Mouse (Mus musculus): ENCODE results near the gene 4933407L21Rik. TPM values are rescaled to one million over a fixed set of nuclear protein-coding genes. Genes with fewer than 3 reads are reported as not detected.
A peak's percentile ranks its signal among the peaks of the same experiment; 100 is the strongest.

The 4933407L21Rik gene
- total and polyA plus RNA-seq, 3 experiments: 0.17 to 0.71 (median 0.19) TPM

DNA sequence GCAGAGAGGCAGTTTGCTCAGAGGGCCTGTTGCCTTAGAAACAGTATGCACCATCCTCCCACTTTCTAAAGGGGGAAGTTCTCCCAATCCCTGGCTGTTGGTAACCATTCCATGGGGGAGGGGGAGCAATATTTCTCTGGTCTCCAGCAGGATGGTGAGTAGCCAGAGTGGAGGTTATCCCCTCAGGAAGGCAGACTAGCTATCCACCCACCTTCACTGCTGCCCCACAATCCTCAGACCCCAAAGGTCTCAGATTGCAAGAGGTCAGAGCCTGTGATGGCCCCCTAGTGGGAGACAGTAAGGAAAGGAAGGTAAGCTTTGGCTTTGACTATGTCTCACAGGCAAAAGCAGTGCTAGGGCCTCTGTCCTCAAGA lies 28.9 kb upstream of the 4933407L21Rik start:
- Histone ChIP-seq H3K27me3 (replicated peaks) (no peaks in the 10 kb centered on the region), H3K9ac (ENCODE audit: insufficient read depth, low read depth) (0 out of 2 replicates have a peak overlapping the region, but pooled peaks have one; percentile 5), H3K27ac (ENCODE audit: insufficient read depth, low read depth) (peak overlapping the region; percentile 41; the same call in 1 of the 2 replicates), H3K4me3 (replicated peaks in 1 of 3; ENCODE audit: low read depth in 2 of 3, low read length in 2 of 3, poor library complexity in 1 of 3) (no peak overlapping the region), H3K9me3 (replicated peaks; ENCODE audit: low read length) (no peaks in the 10 kb centered on the region), H3K4me2 (ENCODE audit: insufficient read depth, low read depth, poor library complexity, severe bottlenecking) (peak overlapping the region; percentile 51; the same call in 1 of the 2 replicates), H3K4me1 (ENCODE audit: control insufficient read depth in 1 of 2, insufficient read depth in 2 of 2) (peaks cover 36 to 73% of the 10 kb centered on the region in 2 experiments), H3K36me3 (replicated peaks in 1 of 2; ENCODE audit: control insufficient read depth in 1 of 2, insufficient read depth in 1 of 2, low read length in 1 of 2) (peaks cover 16 to 43% of the 10 kb centered on the region in 2 experiments), H3K79me2 (replicated peaks; ENCODE audit: control insufficient read depth, extremely low read depth, insufficient read depth, poor library complexity, severe bottlenecking) (peaks cover 57% of the 10 kb centered on the region)
- TF ChIP-seq ZNF384 (IDR thresholded peaks at IDR 0.05; ENCODE audit: low read depth, low read length) (no peak), HCFC1 (IDR thresholded peaks at IDR 0.05; ENCODE audit: low read depth, low read length) (no peak), RAD21 (IDR thresholded peaks at IDR 0.05; ENCODE audit: low read depth, low read length) (peak; percentile 9), SMC3 (IDR thresholded peaks at IDR 0.05; ENCODE audit: low read depth, low read length) (peak; percentile 48), CTCF (conservative IDR thresholded peaks at IDR 0.05 in 1 of 2, IDR thresholded peaks at IDR 0.05 in 1 of 2; ENCODE audit: low read depth in 2 of 2, low read length in 2 of 2) (peak; percentile 15 to 65; a peak in 2 of 4 replicates)
- dilution Hi-C loops (cut with MboI; ENCODE audit: extremely low pct_ligation_motif_present, extremely low pct_unique_long_range_greater_than_20kb, low sequenced_read_pairs) (no loop called here), in situ Hi-C loops (cut with MboI; ENCODE audit: low pct_ligation_motif_present, low pct_unique_long_range_greater_than_20kb, low sequenced_read_pairs) (no loop called here)
- peak; percentile 31 for DNase-seq (ENCODE audit: extremely low read depth)

DNA sequence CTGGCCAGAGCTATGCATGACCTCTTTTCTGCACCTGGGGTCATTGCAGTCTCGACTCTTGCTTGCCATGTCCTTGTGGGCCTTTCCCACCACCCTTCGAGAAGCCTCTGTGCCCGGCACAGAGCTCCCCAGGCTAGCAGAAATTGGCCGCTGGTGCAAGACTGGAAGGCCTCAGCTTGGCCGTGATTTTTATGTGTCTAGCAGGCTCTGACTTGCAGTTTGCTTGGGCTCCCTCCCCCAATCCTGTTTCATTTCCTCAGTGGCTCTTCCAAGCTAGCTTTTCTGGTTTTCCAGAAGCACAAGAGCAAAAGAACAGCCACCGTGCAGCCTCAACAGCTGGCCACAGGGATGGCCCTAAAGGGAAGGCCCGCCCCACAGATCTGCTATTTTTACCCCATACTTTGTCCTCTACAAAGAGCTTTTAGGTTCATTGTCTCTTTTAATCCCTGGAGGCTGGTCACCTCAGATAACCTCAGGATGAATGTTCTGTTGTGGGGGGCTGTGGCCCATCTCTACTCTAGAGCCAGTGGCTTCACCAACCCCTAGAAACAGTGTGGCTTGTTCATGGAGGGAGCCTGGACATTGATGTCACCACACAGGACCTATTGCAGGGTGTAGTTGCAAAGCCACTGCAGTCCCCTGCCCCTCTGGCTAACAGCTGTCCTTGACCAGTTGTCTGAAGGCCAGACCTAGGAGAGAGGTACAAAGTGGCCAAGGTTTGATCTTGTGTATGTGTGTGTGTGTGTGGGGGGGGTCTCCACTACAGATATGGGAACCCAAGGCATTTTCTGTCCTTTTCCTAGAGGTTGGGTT lies 27.6 kb upstream of the 4933407L21Rik start:
- H3K27ac ChIP-seq (ENCODE audit: insufficient read depth, low read depth): peak overlapping the region; percentile 31; the same call in 1 of the 2 replicates
- dilution Hi-C loops (cut with MboI; ENCODE audit: extremely low pct_ligation_motif_present, extremely low pct_unique_long_range_greater_than_20kb, low sequenced_read_pairs): no loop called here

DNA sequence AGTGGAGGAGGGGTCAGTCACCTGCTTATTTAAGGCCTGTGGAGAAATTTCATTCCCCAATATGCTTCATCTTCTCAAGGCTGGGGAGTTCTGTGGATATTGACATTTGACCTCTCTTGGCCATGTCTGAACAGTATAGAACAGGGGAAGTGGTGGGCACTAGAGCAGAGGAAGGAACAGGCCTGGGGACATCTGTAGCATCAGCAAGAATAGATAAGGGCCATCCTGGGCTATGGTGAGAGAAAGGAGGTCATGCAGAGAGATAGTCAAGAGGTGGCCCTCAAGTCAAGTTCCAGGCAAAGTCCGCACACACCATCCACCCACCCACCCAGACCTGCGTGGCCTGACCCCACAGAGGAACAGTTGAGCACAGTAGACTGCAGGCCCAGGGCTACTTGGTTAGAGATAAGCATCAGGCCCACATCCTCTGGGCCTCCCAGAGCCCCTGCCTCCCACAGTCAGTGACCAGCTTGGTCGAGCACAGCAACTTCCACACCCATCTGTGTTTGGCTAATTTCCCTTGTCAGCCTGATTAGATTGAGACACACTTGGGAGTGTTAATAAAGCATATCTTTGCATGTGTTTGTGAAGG lies 26.7 kb upstream of the 4933407L21Rik start:
- Histone ChIP-seq H3K4me2 (ENCODE audit: insufficient read depth, low read depth, poor library complexity, severe bottlenecking) (no peak overlapping the region), H3K27ac (ENCODE audit: insufficient read depth, low read depth) (no peak overlapping the region), H3K4me1 (ENCODE audit: control insufficient read depth in 1 of 2, insufficient read depth in 2 of 2) (peaks cover 36 to 73% of the 10 kb centered on the region in 2 experiments), H3K4me3 (replicated peaks in 1 of 3; ENCODE audit: low read depth in 2 of 3, low read length in 2 of 3, poor library complexity in 1 of 3) (no peak overlapping the region), H3K79me2 (replicated peaks; ENCODE audit: control insufficient read depth, extremely low read depth, insufficient read depth, poor library complexity, severe bottlenecking) (peaks cover 48% of the 10 kb centered on the region), H3K36me3 (replicated peaks in 1 of 2; ENCODE audit: control insufficient read depth in 1 of 2, insufficient read depth in 1 of 2, low read length in 1 of 2) (peaks cover 38 to 65% of the 10 kb centered on the region in 2 experiments), H3K9me3 (replicated peaks; ENCODE audit: low read length) (no peaks in the 10 kb centered on the region), H3K9ac (ENCODE audit: insufficient read depth, low read depth) (no peak overlapping the region), H3K27me3 (replicated peaks) (no peaks in the 10 kb centered on the region)
- DNase-seq (ENCODE audit: extremely low read depth): no peak
- in situ Hi-C loops (cut with MboI; ENCODE audit: low pct_ligation_motif_present, low pct_unique_long_range_greater_than_20kb, low sequenced_read_pairs) (no loop called here), dilution Hi-C loops (cut with MboI; ENCODE audit: extremely low pct_ligation_motif_present, extremely low pct_unique_long_range_greater_than_20kb, low sequenced_read_pairs) (no loop called here)
- TF ChIP-seq CHD2 (IDR thresholded peaks at IDR 0.05; ENCODE audit: low read length) (no peak), CHD1 (IDR thresholded peaks at IDR 0.05; ENCODE audit: low read depth, low read length) (no peak), RCOR1 (conservative IDR thresholded peaks at IDR 0.05; ENCODE audit: low read depth, low read length) (no peak), ZMIZ1 (IDR thresholded peaks at IDR 0.05; ENCODE audit: low read depth, low read length) (no peak), MAFK (IDR thresholded peaks at IDR 0.05; ENCODE audit: insufficient replicate concordance, low read length) (no peak), MYC (IDR thresholded peaks at IDR 0.05; ENCODE audit: low read depth, low read length) (no peak), UBTF (IDR thresholded peaks at IDR 0.05; ENCODE audit: low read depth, low read length) (no peak), JUN (IDR thresholded peaks at IDR 0.05; ENCODE audit: insufficient read depth, low read depth, low read length) (no peak)

More for the DNA sequence above, 27.6 kb upstream of the 4933407L21Rik start:
- Histone ChIP-seq H3K79me2 (replicated peaks; ENCODE audit: control insufficient read depth, extremely low read depth, insufficient read depth, poor library complexity, severe bottlenecking) (peaks cover 52% of the 10 kb centered on the region), H3K4me1 (ENCODE audit: control insufficient read depth in 1 of 2, insufficient read depth in 2 of 2) (peaks cover 36 to 73% of the 10 kb centered on the region in 2 experiments), H3K9ac (ENCODE audit: insufficient read depth, low read depth) (peak overlapping the region; percentile 2; the same call in 1 of the 2 replicates), H3K9me3 (replicated peaks; ENCODE audit: low read length) (no peaks in the 10 kb centered on the region), H3K36me3 (replicated peaks in 1 of 2; ENCODE audit: control insufficient read depth in 1 of 2, insufficient read depth in 1 of 2, low read length in 1 of 2) (peaks cover 29 to 57% of the 10 kb centered on the region in 2 experiments), H3K4me2 (ENCODE audit: insufficient read depth, low read depth, poor library complexity, severe bottlenecking) (peak overlapping the region; percentile 24), H3K27me3 (replicated peaks) (no peaks in the 10 kb centered on the region), H3K4me3 (replicated peaks in 1 of 3; ENCODE audit: low read depth in 2 of 3, low read length in 2 of 3, poor library complexity in 1 of 3) (no peak overlapping the region)
- TF ChIP-seq CHD2 (IDR thresholded peaks at IDR 0.05; ENCODE audit: low read length): 0 out of 2 replicates have a peak, but pooled peaks have one; percentile 10
- TF ChIP-seq MEF2A (IDR thresholded peaks at IDR 0.05; ENCODE audit: borderline replicate concordance, low read depth, low read length): peak; percentile 42; the same call in 1 of the 2 replicates
- peak; percentile 32; the same call in 1 of the 2 replicates for TF ChIP-seq MAZ (IDR thresholded peaks at IDR 0.05; ENCODE audit: low read depth, low read length)
- TF ChIP-seq MXI1 (IDR thresholded peaks at IDR 0.05; ENCODE audit: low read depth, low read length): no peak
- TF ChIP-seq PAX5 (IDR thresholded peaks at IDR 0.05; ENCODE audit: low read length): no peak
- TF ChIP-seq EP300 (IDR thresholded peaks at IDR 0.05; ENCODE audit: low read length): peak; percentile 51
- TF ChIP-seq IRF4 (IDR thresholded peaks at IDR 0.05; ENCODE audit: low read depth, low read length): peak; percentile 65
- TF ChIP-seq USF1 (IDR thresholded peaks at IDR 0.05; ENCODE audit: low read depth, low read length): no peak
- TF ChIP-seq BHLHE40 (IDR thresholded peaks at IDR 0.05; ENCODE audit: low read depth, low read length): peak; percentile 46
- in situ Hi-C loops (cut with MboI; ENCODE audit: low pct_ligation_motif_present, low pct_unique_long_range_greater_than_20kb, low sequenced_read_pairs): no loop called here
- peak; percentile 36 for DNase-seq (ENCODE audit: extremely low read depth)
